Mouse (Mus musculus): ENCODE measurements at regions not wholly inside any gene's neighbourhood (a gene's known extent, or its start where the extent isn't known, plus 50 kb on each side); places are given as distances from the start of the nearest gene placed in this dataset.

DNA sequence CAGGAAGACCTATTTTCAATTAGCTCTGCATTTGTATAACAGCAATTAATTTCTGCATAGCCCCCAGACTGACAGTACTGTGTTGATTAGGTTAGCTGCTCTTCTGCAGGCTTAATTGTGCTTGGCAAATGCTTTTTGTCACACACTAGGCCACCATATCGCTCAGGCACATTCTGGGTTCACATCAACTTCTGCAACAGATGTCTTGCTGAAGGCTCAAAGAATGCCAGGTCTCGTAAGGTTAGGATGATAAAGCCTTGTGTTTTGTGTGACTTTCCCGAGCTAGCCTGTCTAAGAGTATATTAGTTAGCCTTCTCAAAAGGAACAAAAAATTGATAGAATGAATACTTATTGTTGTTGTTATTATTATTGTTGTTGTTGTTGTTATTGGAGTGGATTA is 348.1 kb upstream of the Hs6st1 start:
- TF ChIP-seq CTCF (IDR thresholded peaks at IDR 0.05; ENCODE audit: borderline replicate concordance, control insufficient read depth, extremely low read depth, insufficient read depth, low read length, poor library complexity) (no peak), POLR2A (IDR thresholded peaks at IDR 0.05; ENCODE audit: control insufficient read depth, extremely low read depth, insufficient read depth, low read length, poor library complexity) (no peak)
